Mouse (Mus musculus): ENCODE results near the gene Med27. TPM values are rescaled to one million over a fixed set of nuclear protein-coding genes. Genes with fewer than 3 reads are reported as not detected.
A peak's percentile ranks its signal among the peaks of the same experiment; 100 is the strongest.

Gene Med27
- polyA plus RNA-seq, 1 experiment, result 36.9 TPM

- DNase-seq (ENCODE audit: low read depth), result no peak
Measured at GRCm38 (mm10) chr2:29400234-29400633, 53.6 kb downstream of the Med27 start.

- no peak for DNase-seq (ENCODE audit: low read depth)
Measured at GRCm38 (mm10) chr2:29400812-29401211, 54.2 kb downstream of the Med27 start.

- no peak for DNase-seq (ENCODE audit: low read depth)
Measured at GRCm38 (mm10) chr2:29401868-29402267, 55.2 kb downstream of the Med27 start.

DNA sequence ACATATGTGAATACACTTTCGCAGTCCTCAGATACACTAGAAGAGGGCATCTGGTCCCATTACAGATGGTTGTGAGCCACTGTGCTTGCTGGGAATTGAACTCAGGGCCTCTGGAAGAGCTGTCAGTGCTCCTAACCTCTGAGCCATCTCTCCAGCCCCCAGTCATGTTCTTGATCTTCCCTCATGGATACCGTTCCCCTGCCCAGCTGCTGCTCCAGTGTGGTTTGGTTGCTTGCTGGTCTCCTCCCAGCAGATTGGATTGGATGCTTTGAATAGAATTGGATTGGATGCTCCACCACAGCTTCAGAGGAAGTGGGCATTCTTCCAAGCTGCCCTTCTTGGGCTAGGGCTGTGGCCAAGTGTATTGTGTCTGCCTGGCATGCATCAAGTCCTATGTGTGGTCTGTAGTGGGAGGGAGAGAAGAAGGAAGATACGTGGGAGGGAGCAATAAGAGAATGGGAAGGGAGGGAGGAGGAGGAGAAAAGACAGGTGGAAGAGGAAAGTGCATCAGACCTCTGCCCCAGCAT is 56.0 kb downstream of the Med27 start:
- no peak for DNase-seq (ENCODE audit: low read depth)

- no peak for DNase-seq (ENCODE audit: low read depth)
Measured at GRCm38 (mm10) chr2:29403799-29404530, 57.3 kb downstream of the Med27 start.

GRCm38 (mm10) chr2:29404931-29405330 is 58.3 kb downstream of the Med27 start:
- no peak for DNase-seq (ENCODE audit: low read depth)

DNA sequence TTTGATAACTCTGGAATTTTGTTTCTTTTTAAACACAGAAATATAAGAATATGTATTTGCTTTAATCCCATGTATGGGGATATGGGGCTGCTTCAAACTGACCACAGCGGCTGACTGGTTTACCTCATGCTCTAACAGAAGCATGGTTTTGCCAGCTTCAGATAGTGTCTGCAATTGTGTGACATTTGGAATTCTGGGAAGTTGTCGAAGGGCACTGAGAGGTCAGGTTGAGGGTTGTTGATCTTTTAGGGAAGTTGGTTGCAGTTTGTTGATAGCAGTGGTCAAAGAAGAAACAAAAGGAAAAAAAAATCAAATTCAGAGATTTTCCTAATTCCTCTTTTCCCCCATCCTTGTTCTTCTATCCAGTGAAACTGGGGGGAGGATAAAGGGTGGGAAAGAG is 59.2 kb downstream of the Med27 start:
- DNase-seq (ENCODE audit: low read depth), result no peak

DNA sequence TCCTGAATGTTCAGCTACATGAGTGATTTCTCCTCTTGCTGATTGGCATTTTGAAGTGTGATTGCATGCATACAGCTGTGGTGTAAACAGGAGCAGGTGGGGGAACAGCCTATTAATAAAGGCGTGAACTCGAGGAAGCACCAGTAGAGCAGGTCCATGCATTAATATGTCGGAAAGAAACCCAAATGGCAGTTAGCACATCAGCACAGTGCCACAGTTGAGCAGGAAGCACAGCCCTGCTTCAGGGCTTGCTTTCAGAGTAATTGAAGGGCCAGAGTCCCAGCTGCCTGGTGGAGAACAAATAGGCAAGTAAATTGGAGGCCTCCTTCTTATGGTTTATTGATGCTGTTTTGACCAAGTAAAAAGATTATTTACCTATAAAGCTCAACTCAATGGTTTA is 60.7 kb downstream of the Med27 start:
- DNase-seq (ENCODE audit: low read depth), result no peak

DNA sequence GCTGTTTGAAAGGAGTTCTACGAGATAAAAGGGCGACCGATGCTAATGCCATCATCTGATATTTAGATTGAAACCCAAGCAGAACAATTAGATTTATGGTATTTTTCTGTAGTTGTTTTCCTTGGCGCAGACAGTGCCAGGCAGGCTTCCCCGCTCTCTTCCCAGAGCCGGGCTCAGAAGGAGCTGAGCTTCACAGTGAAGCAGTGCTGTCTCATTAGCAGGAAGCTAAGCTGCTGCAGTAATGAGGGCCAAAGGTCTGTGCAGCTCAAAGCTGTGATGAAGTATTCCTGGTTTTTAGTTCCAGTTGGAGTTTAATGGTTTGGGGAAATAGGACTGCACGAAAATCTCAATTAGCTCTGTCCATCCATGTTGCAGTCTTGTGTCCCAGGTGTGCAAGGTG is 61.1 kb downstream of the Med27 start:
- no peak for DNase-seq (ENCODE audit: low read depth)

DNA sequence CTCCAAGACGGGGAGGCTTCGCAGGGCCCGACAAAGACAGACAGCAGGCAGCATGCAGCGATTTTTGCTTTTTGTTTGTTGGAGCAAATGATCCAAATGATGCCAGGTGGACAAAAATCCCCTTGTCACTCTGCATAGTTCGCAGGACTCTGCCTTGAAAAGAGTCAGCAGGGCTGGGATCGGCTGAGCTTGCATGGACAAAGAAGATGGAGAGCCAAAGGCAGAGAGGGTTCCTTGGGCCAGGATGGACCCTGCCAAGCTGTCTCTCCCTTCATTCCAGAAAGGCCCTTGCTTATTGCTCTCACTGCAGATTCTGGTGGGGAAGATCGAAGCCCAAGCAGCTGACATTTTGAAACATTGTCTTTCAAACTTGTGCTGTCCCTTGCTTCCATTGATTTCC is 64.3 kb downstream of the Med27 start:
- DNase-seq (ENCODE audit: low read depth), result no peak

DNA sequence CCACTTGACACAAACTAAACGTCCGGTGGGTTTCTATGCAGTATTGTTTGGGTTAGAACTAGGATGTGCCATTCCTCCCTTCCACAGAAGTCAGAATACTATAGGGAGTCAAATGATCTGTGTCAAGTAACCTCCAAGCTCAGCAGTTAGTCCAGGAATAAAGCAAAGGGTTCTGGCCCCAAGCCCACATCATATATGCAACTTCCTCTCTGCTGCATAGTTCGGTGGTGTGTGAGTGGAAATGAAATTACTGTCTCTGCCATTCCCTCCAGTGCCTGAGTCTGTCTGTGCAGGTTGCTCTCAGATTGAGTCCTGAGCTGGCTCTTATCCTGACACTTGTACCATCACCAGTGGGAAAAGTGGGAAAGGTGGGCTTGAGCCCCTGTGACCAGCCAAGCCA is 65.8 kb downstream of the Med27 start:
- no peak for DNase-seq (ENCODE audit: low read depth)

DNA sequence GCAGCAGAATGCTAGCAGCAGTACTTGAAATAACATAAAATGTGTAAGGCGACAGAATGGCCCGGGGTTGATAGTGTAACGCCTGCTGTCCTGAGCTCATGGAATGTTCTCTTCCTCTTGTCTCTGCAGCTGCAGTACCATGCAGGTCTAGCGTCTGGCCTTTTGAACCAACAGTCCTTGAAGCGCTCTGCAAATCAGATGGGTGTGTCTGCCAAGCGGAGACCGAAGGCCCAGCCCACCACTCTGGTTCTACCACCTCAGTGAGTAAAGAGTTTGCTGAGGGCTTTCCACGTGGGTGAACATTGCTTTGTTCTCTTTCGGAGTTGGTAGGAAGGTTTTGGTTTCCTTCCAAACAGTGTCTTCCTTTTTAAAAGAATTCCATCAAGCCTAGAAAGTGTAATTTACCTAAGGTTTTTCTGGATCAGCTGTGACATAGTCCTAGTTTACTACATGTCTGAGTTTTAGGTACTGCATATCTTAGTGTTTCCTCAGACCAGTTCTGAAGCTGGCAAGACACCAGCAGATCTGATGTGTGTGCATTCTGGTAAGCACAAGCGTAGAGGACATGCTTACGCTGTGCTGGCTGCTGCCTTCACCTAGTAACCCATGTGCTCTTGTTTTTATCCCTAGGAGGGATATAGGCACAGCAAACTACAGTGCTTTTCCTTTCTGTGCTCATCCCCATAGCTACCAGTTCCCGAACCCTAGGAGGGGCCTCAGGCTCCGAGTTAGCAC is 66.8 kb downstream of the Med27 start:
- no peak for DNase-seq (ENCODE audit: low read depth)

- no peak for DNase-seq (ENCODE audit: low read depth)
Measured at GRCm38 (mm10) chr2:29414852-29415473, 68.3 kb downstream of the Med27 start.

DNA sequence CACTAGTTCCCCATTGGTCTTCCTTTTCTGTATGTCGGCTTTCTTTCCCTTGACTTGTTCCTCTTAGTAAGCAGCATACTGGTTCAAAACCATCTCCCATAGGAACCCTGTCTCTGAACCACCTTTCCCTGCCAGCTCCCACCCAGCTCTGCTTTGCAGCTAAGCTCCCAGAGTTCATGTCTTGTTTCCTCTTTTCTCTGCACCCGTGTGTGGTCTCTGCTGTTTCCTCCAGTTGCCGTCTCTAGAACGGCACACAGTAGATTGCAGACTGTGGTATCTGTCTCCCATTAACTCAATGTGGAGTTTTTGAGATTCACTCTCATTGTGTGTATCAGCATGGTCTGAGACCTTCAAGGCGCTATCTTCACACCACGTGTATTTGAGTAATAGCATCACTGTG is 71.9 kb downstream of the Med27 start:
- DNase-seq (ENCODE audit: low read depth), result no peak

DNA sequence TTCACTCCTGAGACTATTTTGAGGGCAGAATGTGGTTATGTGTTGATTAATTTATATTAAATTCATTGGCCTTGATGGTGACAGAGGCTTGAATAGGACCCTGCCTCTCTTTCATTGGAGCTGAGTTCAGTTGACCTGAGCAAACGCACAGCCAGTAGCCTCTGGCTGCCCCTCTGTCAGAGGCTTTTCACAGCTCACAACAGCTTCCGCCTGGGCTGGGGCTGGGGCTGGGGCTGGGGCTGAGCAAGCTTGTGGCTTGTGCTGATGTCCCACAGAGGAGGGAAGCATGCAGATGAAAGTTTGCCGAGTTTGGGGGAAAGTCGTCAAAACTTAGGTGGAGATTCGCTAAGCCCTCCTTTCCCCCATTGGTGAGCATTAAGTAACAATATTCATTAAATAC is 72.8 kb downstream of the Med27 start:
- no peak for DNase-seq (ENCODE audit: low read depth)

GRCm38 (mm10) chr2:29419946-29420345 is 73.3 kb downstream of the Med27 start:
- DNase-seq (ENCODE audit: low read depth), result no peak

DNA sequence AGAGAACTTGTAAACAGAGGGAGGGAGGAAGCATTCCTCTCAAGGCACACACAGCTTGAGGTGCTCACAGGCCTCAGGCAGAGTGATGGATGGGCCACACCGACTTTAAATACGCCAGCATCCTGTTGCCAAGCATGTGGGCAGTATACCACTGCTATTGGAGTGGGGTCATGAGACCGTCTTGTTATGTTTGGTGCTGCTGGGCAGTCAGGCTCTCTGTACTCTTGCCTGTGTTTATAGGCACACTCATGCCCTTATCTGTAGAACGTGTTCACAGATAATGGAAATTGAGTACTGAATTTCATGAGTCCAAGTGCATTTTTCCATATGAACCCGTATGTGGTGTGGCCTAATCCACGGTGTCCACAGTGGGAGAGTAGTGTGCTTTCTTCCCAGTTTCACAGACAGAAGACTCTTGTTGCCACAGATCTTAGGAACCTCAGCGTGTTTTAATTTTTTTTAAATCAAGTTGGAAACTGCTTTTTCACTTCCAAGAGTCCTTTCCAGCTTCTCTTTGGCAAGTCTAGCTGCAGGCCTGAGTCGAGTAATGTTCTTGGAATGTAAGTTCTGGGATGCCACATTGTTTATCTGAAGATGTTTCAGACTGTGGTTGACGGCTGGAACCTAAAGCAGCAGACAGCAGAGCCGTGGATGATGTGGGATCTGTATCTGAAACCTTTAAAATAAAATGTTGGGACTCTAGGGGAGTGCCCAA is 75.7 kb downstream of the Med27 start:
- no peak for DNase-seq (ENCODE audit: low read depth)

DNA sequence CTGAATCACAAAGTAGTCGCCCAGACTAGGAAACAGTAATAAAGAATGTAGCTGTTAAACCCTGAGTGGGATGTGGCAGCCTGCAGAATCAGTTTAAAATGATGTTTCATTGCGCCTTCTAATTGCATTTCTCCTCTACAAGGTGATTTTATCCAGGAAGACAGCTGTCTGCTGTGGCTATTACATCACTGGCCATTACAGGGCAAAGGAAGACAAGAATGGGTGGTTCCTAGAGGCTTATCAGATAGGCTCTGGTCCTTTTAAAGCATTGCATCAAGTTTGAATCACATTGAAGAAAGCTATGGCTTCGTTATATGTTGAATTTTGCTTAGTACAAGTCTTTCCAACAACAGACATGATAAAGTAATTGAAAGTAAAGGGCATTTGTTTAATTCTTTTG is 76.4 kb downstream of the Med27 start:
- DNase-seq (ENCODE audit: low read depth), result peak; percentile 28

DNA sequence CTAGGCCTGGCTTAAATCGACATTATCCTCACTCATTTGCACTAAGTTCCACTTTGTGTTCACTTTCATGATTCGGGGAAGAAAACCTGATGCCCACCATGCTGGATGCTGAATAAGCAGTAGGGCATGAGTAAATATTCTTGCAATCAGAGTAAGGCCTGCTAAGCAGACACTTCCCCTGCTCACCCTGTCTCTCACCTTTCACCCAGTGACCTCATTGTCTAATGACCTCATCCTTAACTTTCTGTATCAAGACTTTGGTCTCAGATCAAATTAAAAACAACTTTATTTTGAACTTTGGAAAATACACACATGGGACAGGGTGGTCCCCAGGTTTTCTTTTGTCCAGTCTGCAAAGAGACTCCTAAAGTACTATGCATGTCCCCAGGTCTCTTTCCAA is 78.8 kb downstream of the Med27 start:
- DNase-seq (ENCODE audit: low read depth), result no peak

- DNase-seq (ENCODE audit: low read depth), result no peak
Measured at GRCm38 (mm10) chr2:29426684-29427083, 80.1 kb downstream of the Med27 start.

- no peak for DNase-seq (ENCODE audit: low read depth)
Measured at GRCm38 (mm10) chr2:29432565-29432964, 85.9 kb downstream of the Med27 start.

GRCm38 (mm10) chr2:29436376-29436775 is 89.8 kb downstream of the Med27 start:
- DNase-seq (ENCODE audit: low read depth), result no peak
